Comparison of ENCODE assay signal across 8 mouse cellular contexts in the genomic region with DNA sequence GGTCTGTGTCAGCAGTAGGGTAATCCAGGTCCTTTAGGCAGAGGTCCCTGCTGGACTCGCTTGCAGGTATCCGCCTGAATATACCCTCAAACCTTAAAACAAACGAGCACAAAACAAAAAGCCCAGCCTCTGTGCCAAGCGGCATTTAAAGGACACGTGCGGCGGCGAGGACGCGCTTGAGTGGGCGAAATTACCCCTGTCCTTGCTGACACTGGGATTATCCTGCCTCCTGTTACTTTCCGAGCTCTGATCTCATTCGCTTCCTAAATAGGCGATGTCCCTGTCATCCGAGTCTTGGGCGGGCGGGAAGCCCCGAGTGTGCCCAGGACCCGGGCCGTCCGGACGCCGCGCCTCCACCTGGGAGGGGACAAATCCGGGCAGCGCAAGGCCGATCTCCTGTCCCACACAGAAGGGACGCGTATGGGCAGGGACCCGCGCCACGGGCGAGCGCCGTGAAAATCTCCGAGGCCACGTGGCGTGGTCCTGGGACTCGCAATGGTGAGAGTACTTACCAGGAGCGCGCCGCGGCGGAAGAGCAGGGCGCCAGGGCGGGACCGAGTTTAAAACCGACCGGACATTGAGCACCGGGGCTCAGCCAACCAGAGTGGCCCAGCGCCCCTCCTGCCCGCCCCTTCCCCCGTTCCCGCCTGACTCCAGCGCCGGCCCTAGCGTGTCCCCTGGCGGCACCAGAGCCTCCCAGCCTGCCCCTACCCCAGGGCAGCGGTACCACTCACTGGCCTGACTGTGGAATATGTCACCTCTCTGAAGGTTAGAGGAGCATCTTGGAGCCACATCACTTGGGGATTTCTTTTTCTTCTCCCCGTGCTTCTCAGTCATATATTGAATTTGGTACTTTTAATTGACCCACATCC. TPM values are rescaled to one million over a fixed set of nuclear protein-coding genes. Genes with fewer than 3 reads are reported as not detected.
A peak's percentile ranks its signal among the peaks of the same experiment; 100 is the strongest.
DNase-seq lines count a peak whose midpoint lies in the region; ATAC-seq and TF ChIP-seq lines count a peak whose summit lies in the region.

No protein-coding gene starts in this region.

- H3K4me2 ChIP-seq in CH12.LX (ENCODE audit: insufficient read depth, low read depth, poor library complexity, severe bottlenecking) = peak overlapping the region; percentile 97
- peak overlapping the region; percentile 67 for H3K4me2 ChIP-seq in forebrain, embryonic 12.5 days
- H3K4me2 ChIP-seq in heart, embryonic 16.5 days (ENCODE audit: low read depth, low read length) = peak overlapping the region; percentile 79
- H3K4me2 ChIP-seq in liver, embryonic 15.5 days = peak overlapping the region; percentile 80
- H3K4me2 ChIP-seq in neural tube, embryonic 11.5 days (ENCODE audit: low read depth) = peak overlapping the region; percentile 72

- no peak for TF ChIP-seq EP300 in CH12.LX (IDR thresholded peaks at IDR 0.05; ENCODE audit: low read length)

- peak overlapping the region; percentile 91 for H3K9ac ChIP-seq in CH12.LX (ENCODE audit: insufficient read depth, low read depth)
- peak overlapping the region; percentile 74 for H3K9ac ChIP-seq in forebrain, embryonic 12.5 days
- H3K9ac ChIP-seq in heart, embryonic 16.5 days (ENCODE audit: low read length) = peak overlapping the region; percentile 82
- peak overlapping the region; percentile 63 for H3K9ac ChIP-seq in liver, embryonic 15.5 days
- H3K9ac ChIP-seq in neural tube, embryonic 11.5 days (ENCODE audit: low read length) = peak overlapping the region; percentile 80

- WGBS in forebrain, embryonic 12.5 days = 2% methylated on average over 60 of the region's 60 CpGs
- WGBS in heart, embryonic 16.5 days = 4% methylated on average over 54 of the region's 60 CpGs
- 5% methylated on average over 60 of the region's 60 CpGs for WGBS in liver, embryonic 15.5 days (ENCODE audit: insufficient replicate concordance)
- 7% methylated on average over 56 of the region's 60 CpGs for WGBS in neural tube, embryonic 11.5 days

- in situ Hi-C loops in CH12.LX (cut with MboI; ENCODE audit: low pct_ligation_motif_present, low pct_unique_long_range_greater_than_20kb, low sequenced_read_pairs) = loop anchor here (5.0 to 10.0 kb wide), 2 partner anchors 35 to 198 kb away; no protein-coding TSS in a partner anchor

- TF ChIP-seq CTCF in CH12.LX (conservative IDR thresholded peaks at IDR 0.05 in 1 of 2, IDR thresholded peaks at IDR 0.05 in 1 of 2; ENCODE audit: low read depth in 2 of 2, low read length in 2 of 2) = peak in 1 of 2 experiments; percentile 49; a peak in 2 of 4 replicates
- TF ChIP-seq CTCF in testis, adult 2 months (IDR thresholded peaks at IDR 0.05; ENCODE audit: control insufficient read depth, insufficient read depth, insufficient replicate concordance, low read depth, low read length) = 0 out of 2 replicates have a peak, but pooled peaks have one; percentile 5

- H3K36me3 ChIP-seq in CH12.LX (replicated peaks in 1 of 2; ENCODE audit: control insufficient read depth in 1 of 2, insufficient read depth in 1 of 2, low read length in 1 of 2) = peaks cover 24 to 26% of the 10 kb centered on the region in 2 experiments
- peaks cover 31% of the 10 kb centered on the region for H3K36me3 ChIP-seq in forebrain, embryonic 12.5 days (replicated peaks)
- H3K36me3 ChIP-seq in heart, embryonic 16.5 days (ENCODE audit: control insufficient read depth, insufficient read depth) = peaks cover 25% of the 10 kb centered on the region
- H3K36me3 ChIP-seq in liver, embryonic 15.5 days (replicated peaks) = peaks cover 33% of the 10 kb centered on the region
- peaks cover 16% of the 10 kb centered on the region for H3K36me3 ChIP-seq in neural tube, embryonic 11.5 days (ENCODE audit: control insufficient read depth, insufficient read depth, low read length)
- no peaks in the 10 kb centered on the region for H3K36me3 ChIP-seq in testis, adult 2 months (ENCODE audit: control insufficient read depth, insufficient read depth, low read length)

- peaks cover 5 to 11% of the 10 kb centered on the region in 2 experiments for H3K4me1 ChIP-seq in CH12.LX (ENCODE audit: control insufficient read depth in 1 of 2, insufficient read depth in 2 of 2)
- H3K4me1 ChIP-seq in forebrain, embryonic 12.5 days = peaks cover 8% of the 10 kb centered on the region; the same call in 1 of the 2 replicates
- H3K4me1 ChIP-seq in heart, embryonic 16.5 days (ENCODE audit: control insufficient read depth, insufficient read depth, low read length) = peaks cover 3% of the 10 kb centered on the region
- peaks cover 14% of the 10 kb centered on the region; the same call in 1 of the 2 replicates for H3K4me1 ChIP-seq in liver, embryonic 15.5 days (replicated peaks)
- H3K4me1 ChIP-seq in neural tube, embryonic 11.5 days (ENCODE audit: control insufficient read depth, insufficient read depth, low read length) = no peaks in the 10 kb centered on the region
- H3K4me1 ChIP-seq in testis, adult 2 months (ENCODE audit: control insufficient read depth, insufficient read depth, low read length) = peaks cover 6% of the 10 kb centered on the region

- TF ChIP-seq RAD21 in CH12.LX (IDR thresholded peaks at IDR 0.05; ENCODE audit: low read depth, low read length) = peak; percentile 15

- ATAC-seq in forebrain, embryonic 12.5 days (ENCODE audit: low FRiP score) = peak; percentile 99
- peak; percentile 99 for ATAC-seq in heart, embryonic 16.5 days (replicated peaks; ENCODE audit: extremely low read depth, insufficient read depth, low FRiP score)
- ATAC-seq in liver, embryonic 15.5 days (ENCODE audit: insufficient read depth) = peak; percentile 98
- peak; percentile 99 for ATAC-seq in neural tube, embryonic 11.5 days (ENCODE audit: insufficient read depth, low FRiP score, low TSS enrichment)

- peaks cover 13% of the 10 kb centered on the region for H3K79me2 ChIP-seq in CH12.LX (replicated peaks; ENCODE audit: control insufficient read depth, extremely low read depth, insufficient read depth, poor library complexity, severe bottlenecking)

- peaks cover 17% of the 10 kb centered on the region for H3K9me3 ChIP-seq in CH12.LX (replicated peaks; ENCODE audit: low read length)
- H3K9me3 ChIP-seq in forebrain, embryonic 12.5 days = peaks cover 27% of the 10 kb centered on the region
- H3K9me3 ChIP-seq in heart, embryonic 16.5 days (replicated peaks; ENCODE audit: control insufficient read depth, low read length) = peaks cover 20% of the 10 kb centered on the region
- peaks cover 11% of the 10 kb centered on the region; the same call in 1 of the 2 replicates for H3K9me3 ChIP-seq in liver, embryonic 15.5 days (replicated peaks)
- H3K9me3 ChIP-seq in neural tube, embryonic 11.5 days (ENCODE audit: control insufficient read depth, low read length) = peaks cover 5% of the 10 kb centered on the region

- H3K27ac ChIP-seq in CH12.LX (ENCODE audit: insufficient read depth, low read depth) = peak overlapping the region; percentile 48
- peak overlapping the region; percentile 53; the same call in 1 of the 2 replicates for H3K27ac ChIP-seq in forebrain, embryonic 12.5 days
- peak overlapping the region; percentile 73 for H3K27ac ChIP-seq in heart, embryonic 16.5 days (ENCODE audit: low read length)
- H3K27ac ChIP-seq in liver, embryonic 15.5 days (replicated peaks) = peak overlapping the region; percentile 29; the same call in 1 of the 2 replicates
- no peak overlapping the region for H3K27ac ChIP-seq in neural tube, embryonic 11.5 days (ENCODE audit: low read depth, low read length)
- H3K27ac ChIP-seq in testis, adult 2 months (ENCODE audit: control insufficient read depth, insufficient read depth, low read depth, low read length) = peak overlapping the region; percentile 53

- DNase-seq in CH12.LX (ENCODE audit: extremely low read depth) = peak; percentile 64
- DNase-seq in c-Kit-positive CD71-positive TER-119-positive erythroid progenitor cells, embryonic 14.5 days (ENCODE audit: low spot score) = peak; percentile 35
- DNase-seq in kidney, postnatal 36 days = peak; percentile 74 to 88
- peak; percentile 79 for DNase-seq in neural tube, embryonic 11.5 days (ENCODE audit: low spot score)

- H3K4me3 ChIP-seq in CH12.LX (replicated peaks in 1 of 3; ENCODE audit: low read depth in 2 of 3, low read length in 2 of 3, poor library complexity in 1 of 3) = peak overlapping the region; percentile 73 to 96 (median 87)
- peak overlapping the region; percentile 71 for H3K4me3 ChIP-seq in forebrain, embryonic 12.5 days (replicated peaks)
- peak overlapping the region; percentile 73 for H3K4me3 ChIP-seq in heart, embryonic 16.5 days (ENCODE audit: low read length)
- peak overlapping the region; percentile 68 for H3K4me3 ChIP-seq in liver, embryonic 15.5 days (replicated peaks)
- peak overlapping the region; percentile 68 for H3K4me3 ChIP-seq in neural tube, embryonic 11.5 days (ENCODE audit: low read depth, low read length)
- peak overlapping the region; percentile 93 for H3K4me3 ChIP-seq in testis, adult 2 months (ENCODE audit: control insufficient read depth, low read depth, low read length)

- dilution Hi-C loops in CH12.LX (cut with MboI; ENCODE audit: extremely low pct_ligation_motif_present, extremely low pct_unique_long_range_greater_than_20kb, low sequenced_read_pairs) = no loop called here

- no peaks in the 10 kb centered on the region for H3K27me3 ChIP-seq in CH12.LX (replicated peaks)
- H3K27me3 ChIP-seq in forebrain, embryonic 12.5 days = no peaks in the 10 kb centered on the region
- H3K27me3 ChIP-seq in heart, embryonic 16.5 days (ENCODE audit: control insufficient read depth, insufficient read depth, low read length) = no peaks in the 10 kb centered on the region
- H3K27me3 ChIP-seq in liver, embryonic 15.5 days = no peaks in the 10 kb centered on the region
- no peaks in the 10 kb centered on the region for H3K27me3 ChIP-seq in neural tube, embryonic 11.5 days (ENCODE audit: control insufficient read depth, insufficient read depth, low read length)
- no peaks in the 10 kb centered on the region for H3K27me3 ChIP-seq in testis, adult 2 months (ENCODE audit: control insufficient read depth, insufficient read depth, low read length)

- peak; percentile 90 for TF ChIP-seq POLR2A in CH12.LX (IDR thresholded peaks at IDR 0.05; ENCODE audit: low read depth, low read length)
- TF ChIP-seq POLR2A in testis, adult 2 months (IDR thresholded peaks at IDR 0.05; ENCODE audit: control insufficient read depth, low read depth, low read length) = peak; percentile 32; the same call in 1 of the 2 replicates

TF ChIP-seq in CH12.LX, 34 proteins besides CTCF, POLR2A, EP300 and RAD21 (continues in another document):
- TF ChIP-seq CHD1 (IDR thresholded peaks at IDR 0.05; ENCODE audit: low read depth, low read length) (no peak), CHD2 (IDR thresholded peaks at IDR 0.05; ENCODE audit: low read length) (0 out of 2 replicates have a peak, but pooled peaks have one; percentile 48)

RNA-seq across cellular contexts. Expression of gene Srpk2, which starts 27.9 kb away (rescaled TPM):
- 17.4 and 20.6 TPM in 2 replicates for total RNA-seq in CH12.LX (2012; rRNA removed)
- 23.3 and 25.4 TPM in 2 replicates for total RNA-seq in CH12.LX (2014; rRNA removed)
- 31.1 and 31.2 TPM in 2 replicates for polyA plus RNA-seq in CH12.LX (2012; ENCODE audit: insufficient read length, low read depth)
- 71.4 and 78.3 TPM in 2 replicates for polyA plus RNA-seq in forebrain, embryonic 12.5 days (2016; fragmentation: Nextera tagmentation; extraction: Ambion mirVana)
- polyA plus RNA-seq in heart, embryonic 16.5 days (2015; fragmentation: Nextera tagmentation; extraction: Ambion mirVana) = 40.1 and 40.8 TPM in 2 replicates
- polyA plus RNA-seq in liver, embryonic 15.5 days (2015; fragmentation: Nextera tagmentation; extraction: Ambion mirVana) = 5.7 and 6.2 TPM in 2 replicates
- 59.3 and 65.6 TPM in 2 replicates for polyA plus RNA-seq in neural tube, embryonic 11.5 days (2014; fragmentation: Nextera tagmentation; extraction: Ambion mirVana)
- 229 and 250 TPM in 2 replicates for polyA plus RNA-seq in testis, adult 2 months (2012; rRNA removed)
